Mouse (Mus musculus): ENCODE measurements around the gene Sult5a1. TPM values are rescaled to one million over a fixed set of nuclear protein-coding genes. Genes with fewer than 3 reads are reported as not detected.
"Not testable (repeated sequence)": the region's sequence is repeated elsewhere in the genome, so short reads cannot be mapped to it uniquely, and the experiment has no call there.

Gene Sult5a1
- polyA plus RNA-seq, 1 experiment = 0.39 TPM

- peak in 1 of 2 experiments; percentile 30 for DNase-seq
- H3K27me3 ChIP-seq (ENCODE audit: control insufficient read depth, insufficient read depth, low read length) = no peaks in the 10 kb centered on the region
- H3K4me3 ChIP-seq (replicated peaks; ENCODE audit: insufficient read depth, low read depth, low read length) = no peak overlapping the region
- 0 out of 2 replicates have a peak, but pooled peaks cover 2% of the 10 kb centered on the region for H3K4me1 ChIP-seq (ENCODE audit: control insufficient read depth, insufficient read depth, low read length)
- TF ChIP-seq CTCF (IDR thresholded peaks at IDR 0.05; ENCODE audit: borderline replicate concordance, insufficient read depth, low read depth, low read length) (peak; percentile 29; the same call in 1 of the 2 replicates), POLR2A (IDR thresholded peaks at IDR 0.05; ENCODE audit: borderline replicate concordance, insufficient read depth, low read length) (no peak)
- WGBS = 52% methylated on average over 5 of the region's 5 CpGs
- H3K27ac ChIP-seq (ENCODE audit: insufficient read depth, low read length) = no peak overlapping the region
Observed at GRCm38 (mm10) chr8:123105553-123106326, 52.4 kb downstream of the Sult5a1 start.

- Histone ChIP-seq H3K27me3 (ENCODE audit: control insufficient read depth, insufficient read depth, low read length) (no peaks in the 10 kb centered on the region), H3K4me1 (ENCODE audit: control insufficient read depth, insufficient read depth, low read length) (0 out of 2 replicates have a peak, but pooled peaks cover 2% of the 10 kb centered on the region), H3K27ac (ENCODE audit: insufficient read depth, low read length) (no peak overlapping the region), H3K4me3 (replicated peaks; ENCODE audit: insufficient read depth, low read depth, low read length) (no peak overlapping the region)
- TF ChIP-seq CTCF (IDR thresholded peaks at IDR 0.05; ENCODE audit: borderline replicate concordance, insufficient read depth, low read depth, low read length) (no peak), POLR2A (IDR thresholded peaks at IDR 0.05; ENCODE audit: borderline replicate concordance, insufficient read depth, low read length) (no peak)
- WGBS = 67% methylated on average over 6 of the region's 6 CpGs
- no peak for DNase-seq
Observed at GRCm38 (mm10) chr8:123104046-123104767, 53.9 kb downstream of the Sult5a1 start.

DNA sequence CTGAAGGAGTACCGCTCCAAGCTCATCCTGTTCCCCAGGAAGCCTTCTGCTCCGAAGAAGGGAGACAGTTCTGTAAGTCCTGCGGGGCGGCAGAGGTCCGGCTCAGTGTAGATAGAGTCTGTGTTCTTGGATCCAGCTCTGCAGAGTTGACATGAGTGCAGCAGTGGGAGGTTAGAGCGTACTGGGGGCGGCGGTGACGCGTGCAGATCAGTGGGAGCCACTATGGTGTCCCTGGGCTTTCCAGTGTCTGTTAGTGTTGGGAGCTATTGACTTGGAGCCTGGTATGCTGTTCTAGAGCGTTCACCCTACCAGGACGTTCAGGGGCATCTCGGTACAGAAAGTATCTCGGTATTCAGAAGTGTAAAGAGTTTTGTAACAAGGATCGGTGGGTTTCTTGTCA lies 54.8 kb downstream of the Sult5a1 start:
- H3K27ac ChIP-seq (ENCODE audit: insufficient read depth, low read length) = no peak overlapping the region
- no peaks in the 10 kb centered on the region for H3K27me3 ChIP-seq (ENCODE audit: control insufficient read depth, insufficient read depth, low read length)
- H3K4me3 ChIP-seq (replicated peaks; ENCODE audit: insufficient read depth, low read depth, low read length) = peak overlapping the region; percentile 58
- no peak for DNase-seq
- WGBS = 6% methylated on average over 15 of the region's 15 CpGs
- TF ChIP-seq POLR2A (IDR thresholded peaks at IDR 0.05; ENCODE audit: borderline replicate concordance, insufficient read depth, low read length) (no peak), CTCF (IDR thresholded peaks at IDR 0.05; ENCODE audit: borderline replicate concordance, insufficient read depth, low read depth, low read length) (no peak)
- H3K4me1 ChIP-seq (ENCODE audit: control insufficient read depth, insufficient read depth, low read length) = 0 out of 2 replicates have a peak, but pooled peaks cover 2% of the 10 kb centered on the region

DNA sequence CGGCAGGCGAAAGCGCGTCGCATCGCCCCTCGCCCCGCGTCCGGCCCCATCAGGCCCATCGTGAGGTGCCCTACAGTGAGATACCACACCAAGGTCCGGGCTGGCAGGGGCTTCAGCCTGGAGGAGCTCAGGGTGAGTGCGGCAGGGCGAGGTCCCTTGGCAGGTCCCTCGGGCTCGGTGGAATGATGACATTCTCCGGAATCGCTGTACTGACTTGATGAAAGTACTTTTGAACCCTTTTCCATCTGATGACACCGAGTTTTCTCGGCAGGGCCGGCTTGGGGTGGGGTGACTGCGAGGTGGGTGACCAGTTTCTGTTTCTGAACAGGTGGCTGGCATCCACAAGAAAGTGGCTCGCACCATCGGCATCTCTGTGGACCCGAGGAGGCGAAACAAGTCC lies 55.3 kb downstream of the Sult5a1 start:
- not testable (repeated sequence) for H3K27me3 ChIP-seq (ENCODE audit: control insufficient read depth, insufficient read depth, low read length); H3K4me1 ChIP-seq (ENCODE audit: control insufficient read depth, insufficient read depth, low read length); H3K27ac ChIP-seq (ENCODE audit: insufficient read depth, low read length)
- peak overlapping the region; percentile 58 for H3K4me3 ChIP-seq (replicated peaks; ENCODE audit: insufficient read depth, low read depth, low read length)
- WGBS = under 1% methylated on average over 26 of the region's 26 CpGs
- peak in 1 of 2 experiments; percentile 33 for DNase-seq

GRCm38 (mm10) chr8:123101735-123102685 lies 56.1 kb downstream of the Sult5a1 start, which contains the start of gene Rpl13:
TSS of gene Rpl13 (plus strand) at chr8:123102350.
- Histone ChIP-seq H3K4me3 (replicated peaks; ENCODE audit: insufficient read depth, low read depth, low read length) (peak within 1 kb of the TSS; percentile 58), H3K27ac (ENCODE audit: insufficient read depth, low read length) (no peak within 1 kb of the TSS), H3K4me1 (ENCODE audit: control insufficient read depth, insufficient read depth, low read length) (0 out of 2 replicates have a peak, but pooled peaks cover 2% of the 10 kb centered on the region), H3K27me3 (ENCODE audit: control insufficient read depth, insufficient read depth, low read length) (no peaks in the 10 kb centered on the region)
- DNase-seq = peak; percentile 98
- peak; percentile 86 for TF ChIP-seq POLR2A (IDR thresholded peaks at IDR 0.05; ENCODE audit: borderline replicate concordance, insufficient read depth, low read length)
- no peak for TF ChIP-seq CTCF (IDR thresholded peaks at IDR 0.05; ENCODE audit: borderline replicate concordance, insufficient read depth, low read depth, low read length)
- 1% methylated on average over 56 of the region's 56 CpGs for WGBS

- WGBS = 78% methylated on average over 4 of the region's 4 CpGs
- H3K27ac ChIP-seq (ENCODE audit: insufficient read depth, low read length) = no peak overlapping the region
- DNase-seq = no peak
- TF ChIP-seq POLR2A (IDR thresholded peaks at IDR 0.05; ENCODE audit: borderline replicate concordance, insufficient read depth, low read length) (no peak), CTCF (IDR thresholded peaks at IDR 0.05; ENCODE audit: borderline replicate concordance, insufficient read depth, low read depth, low read length) (no peak)
- H3K27me3 ChIP-seq (ENCODE audit: control insufficient read depth, insufficient read depth, low read length) = no peaks in the 10 kb centered on the region
- H3K4me3 ChIP-seq (replicated peaks; ENCODE audit: insufficient read depth, low read depth, low read length) = no peak overlapping the region
- H3K4me1 ChIP-seq (ENCODE audit: control insufficient read depth, insufficient read depth, low read length) = 0 out of 2 replicates have a peak, but pooled peaks cover 2% of the 10 kb centered on the region
Observed at GRCm38 (mm10) chr8:123101244-123101643, 56.9 kb downstream of the Sult5a1 start.

- Histone ChIP-seq H3K27me3 (ENCODE audit: control insufficient read depth, insufficient read depth, low read length) (no peaks in the 10 kb centered on the region), H3K27ac (ENCODE audit: insufficient read depth, low read length) (no peak overlapping the region), H3K4me1 (ENCODE audit: control insufficient read depth, insufficient read depth, low read length) (0 out of 2 replicates have a peak, but pooled peaks cover 2% of the 10 kb centered on the region), H3K4me3 (replicated peaks; ENCODE audit: insufficient read depth, low read depth, low read length) (no peak overlapping the region)
- no peak for TF ChIP-seq POLR2A (IDR thresholded peaks at IDR 0.05; ENCODE audit: borderline replicate concordance, insufficient read depth, low read length)
- no peak for TF ChIP-seq CTCF (IDR thresholded peaks at IDR 0.05; ENCODE audit: borderline replicate concordance, insufficient read depth, low read depth, low read length)
- 63% methylated on average over 8 of the region's 8 CpGs for WGBS
- no peak for DNase-seq
Observed at GRCm38 (mm10) chr8:123100288-123100687, 57.8 kb downstream of the Sult5a1 start.

Measured in cerebellum, adult 2 months (tissue).